Mouse (Mus musculus): ENCODE results near the gene Tex261. TPM values are rescaled to one million over a fixed set of nuclear protein-coding genes. Genes with fewer than 3 reads are reported as not detected.

Gene Tex261
- polyA plus RNA-seq, 1 experiment = 2.7 TPM

- H3K4me1 ChIP-seq (ENCODE audit: control insufficient read depth) = no peaks in the 10 kb centered on the region
- no peaks in the 10 kb centered on the region; the same call in 1 of the 2 replicates for H3K27me3 ChIP-seq (ENCODE audit: control insufficient read depth)
- H3K9me3 ChIP-seq (ENCODE audit: control insufficient read depth, low read length) = peaks cover 4% of the 10 kb centered on the region; the same call in 1 of the 2 replicates
- H3K4me3 ChIP-seq (replicated peaks) = no peak overlapping the region
- no peaks in the 10 kb centered on the region for H3K36me3 ChIP-seq (ENCODE audit: control insufficient read depth)
- no peak for TF ChIP-seq GATA1 (IDR thresholded peaks at IDR 0.05; ENCODE audit: low read length)
- no peak for TF ChIP-seq TAL1 (IDR thresholded peaks at IDR 0.05; ENCODE audit: low read length)
Observed at GRCm38 (mm10) chr6:83744126-83744525, 31.5 kb downstream of the Tex261 start.

DNA sequence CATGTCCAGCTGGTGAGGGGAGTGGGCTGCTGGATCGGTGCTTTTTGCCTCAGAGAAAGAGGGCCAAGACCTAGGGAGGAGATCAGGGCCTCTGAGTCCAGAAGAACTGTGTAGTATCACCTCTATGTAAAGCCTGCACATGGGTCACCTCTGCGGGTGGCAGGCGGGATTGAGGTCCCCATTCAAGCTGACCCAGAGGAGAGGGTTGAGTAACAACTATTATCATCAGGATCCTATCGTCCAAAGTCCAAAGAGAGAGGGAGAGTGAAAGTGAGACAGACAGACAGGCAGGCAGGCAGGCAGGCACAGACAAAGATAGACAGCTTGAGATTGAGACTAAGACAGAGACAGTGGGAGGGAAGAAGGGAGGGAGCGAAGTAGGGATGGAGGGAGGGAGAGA lies 32.4 kb downstream of the Tex261 start:
- no peak for TF ChIP-seq GATA1 (IDR thresholded peaks at IDR 0.05; ENCODE audit: low read length)
- H3K4me3 ChIP-seq (replicated peaks) = no peak overlapping the region
- H3K4me1 ChIP-seq (ENCODE audit: control insufficient read depth) = no peaks in the 10 kb centered on the region
- H3K9me3 ChIP-seq (ENCODE audit: control insufficient read depth, low read length) = peaks cover 4% of the 10 kb centered on the region; the same call in 1 of the 2 replicates
- H3K27me3 ChIP-seq (ENCODE audit: control insufficient read depth) = no peaks in the 10 kb centered on the region; the same call in 1 of the 2 replicates
- no peaks in the 10 kb centered on the region for H3K36me3 ChIP-seq (ENCODE audit: control insufficient read depth)

DNA sequence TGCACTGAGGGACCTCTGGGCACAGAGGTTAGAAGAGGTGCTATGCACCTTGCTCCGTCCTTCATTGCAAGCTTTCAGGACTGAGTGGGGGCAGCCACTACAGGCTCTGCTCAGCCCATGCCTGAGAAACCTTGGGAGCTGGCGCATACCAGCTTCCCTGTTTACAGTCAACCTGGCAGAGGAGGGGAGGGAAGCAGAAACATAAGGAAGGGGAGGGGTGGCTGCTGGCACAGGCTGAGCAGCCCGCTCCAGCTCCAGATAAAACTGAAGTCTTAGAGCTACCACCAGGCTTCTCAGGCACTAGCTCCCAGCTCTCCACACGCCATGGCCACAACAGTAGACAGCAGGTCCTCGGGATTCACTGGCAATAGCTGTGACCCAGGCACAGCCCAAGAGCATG lies 32.9 kb downstream of the Tex261 start, which contains the start of gene Atp6v1b1:
Atp6v1b1 (plus strand) TSS at position 230 of the 400 bp plus-strand sequence.
- Histone ChIP-seq H3K4me3 (replicated peaks) (no peak within 1 kb of the TSS), H3K36me3 (ENCODE audit: control insufficient read depth) (no peaks in the 10 kb centered on the region), H3K27me3 (ENCODE audit: control insufficient read depth) (no peaks in the 10 kb centered on the region; the same call in 1 of the 2 replicates), H3K4me1 (ENCODE audit: control insufficient read depth) (no peaks in the 10 kb centered on the region), H3K9me3 (ENCODE audit: control insufficient read depth, low read length) (peaks cover 4% of the 10 kb centered on the region; the same call in 1 of the 2 replicates)
- no peak for TF ChIP-seq TAL1 (IDR thresholded peaks at IDR 0.05; ENCODE audit: low read length)
- TF ChIP-seq GATA1 (IDR thresholded peaks at IDR 0.05; ENCODE audit: low read length) = no peak

DNA sequence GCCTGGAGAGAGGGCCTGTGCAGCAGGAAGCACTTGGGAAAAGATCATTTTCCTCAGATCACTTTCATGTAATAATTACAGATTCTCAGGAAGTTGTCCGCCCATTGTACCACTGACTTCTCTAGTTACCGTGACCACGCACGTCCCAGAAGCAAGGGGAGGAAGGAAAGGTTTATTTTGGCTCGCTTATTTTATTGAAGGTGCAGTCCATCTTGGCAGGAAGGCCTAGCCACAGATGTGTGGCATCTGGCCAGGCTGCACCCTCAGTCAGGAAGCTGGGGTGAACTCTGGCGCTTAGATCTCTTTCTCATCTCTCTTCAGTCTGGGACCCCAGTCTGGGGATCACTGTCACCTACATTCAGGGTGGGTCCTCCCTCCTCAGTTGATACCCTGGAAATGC lies 37.0 kb downstream of the Tex261 start:
- TF ChIP-seq GATA1 (IDR thresholded peaks at IDR 0.05; ENCODE audit: low read length) (no peak), TAL1 (IDR thresholded peaks at IDR 0.05; ENCODE audit: low read length) (no peak)
- Histone ChIP-seq H3K9me3 (ENCODE audit: control insufficient read depth, low read length) (peaks cover 4% of the 10 kb centered on the region; the same call in 1 of the 2 replicates), H3K4me1 (ENCODE audit: control insufficient read depth) (no peaks in the 10 kb centered on the region), H3K4me3 (replicated peaks) (no peak overlapping the region), H3K27me3 (ENCODE audit: control insufficient read depth) (no peaks in the 10 kb centered on the region; the same call in 1 of the 2 replicates), H3K36me3 (ENCODE audit: control insufficient read depth) (no peaks in the 10 kb centered on the region)

DNA sequence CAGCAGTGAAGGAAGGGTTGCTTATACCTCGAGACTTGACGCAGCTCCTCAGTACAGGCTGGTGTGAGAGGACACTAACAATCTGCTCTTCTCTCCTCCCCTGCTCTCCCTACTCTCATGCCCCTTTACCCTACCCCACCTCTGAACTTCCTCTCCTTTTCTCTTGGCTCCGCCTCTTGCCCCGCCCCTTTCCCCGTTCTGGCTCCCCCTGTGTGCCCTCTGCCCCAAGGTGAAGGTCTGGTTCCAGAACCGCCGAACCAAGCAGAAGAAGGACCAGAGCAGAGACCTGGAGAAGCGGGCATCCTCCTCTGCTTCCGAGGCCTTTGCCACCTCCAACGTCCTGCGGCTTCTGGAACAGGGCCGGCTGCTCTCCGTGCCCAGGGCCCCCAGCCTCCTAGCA lies 38.3 kb downstream of the Tex261 start:
- Histone ChIP-seq H3K4me3 (replicated peaks) (no peak overlapping the region), H3K4me1 (ENCODE audit: control insufficient read depth) (no peaks in the 10 kb centered on the region), H3K36me3 (ENCODE audit: control insufficient read depth) (no peaks in the 10 kb centered on the region), H3K9me3 (ENCODE audit: control insufficient read depth, low read length) (peaks cover 4% of the 10 kb centered on the region; the same call in 1 of the 2 replicates), H3K27me3 (ENCODE audit: control insufficient read depth) (peaks cover 2% of the 10 kb centered on the region; the same call in 1 of the 2 replicates)
- TF ChIP-seq GATA1 (IDR thresholded peaks at IDR 0.05; ENCODE audit: low read length) (no peak), TAL1 (IDR thresholded peaks at IDR 0.05; ENCODE audit: low read length) (no peak)

DNA sequence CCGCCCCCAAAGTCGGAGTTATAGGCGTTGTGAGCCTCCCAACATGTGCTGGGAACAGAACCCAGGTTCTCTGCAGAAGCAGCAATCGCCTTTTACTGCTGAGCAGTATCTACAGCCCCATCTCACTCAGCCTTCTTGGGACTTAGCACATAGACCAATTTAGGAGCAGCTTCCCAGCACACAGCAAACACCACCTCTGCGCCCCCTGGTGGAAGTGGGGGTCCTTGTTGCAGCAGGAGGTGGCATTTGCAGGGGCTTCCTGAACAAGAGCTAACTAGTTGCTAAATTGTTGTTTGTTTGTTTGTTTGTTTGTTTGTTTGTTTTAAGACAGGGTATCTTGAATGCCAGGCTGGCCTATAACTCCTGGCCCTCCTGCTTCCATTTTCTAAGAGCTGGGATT lies 44.5 kb downstream of the Tex261 start:
- no peaks in the 10 kb centered on the region for H3K4me1 ChIP-seq (ENCODE audit: control insufficient read depth)
- no peaks in the 10 kb centered on the region; the same call in 1 of the 2 replicates for H3K9me3 ChIP-seq (ENCODE audit: control insufficient read depth, low read length)
- TF ChIP-seq GATA1 (IDR thresholded peaks at IDR 0.05; ENCODE audit: low read length) (no peak), TAL1 (IDR thresholded peaks at IDR 0.05; ENCODE audit: low read length) (no peak)
- H3K36me3 ChIP-seq (ENCODE audit: control insufficient read depth) = no peaks in the 10 kb centered on the region
- peaks cover 5% of the 10 kb centered on the region for H3K27me3 ChIP-seq (ENCODE audit: control insufficient read depth)
- H3K4me3 ChIP-seq (replicated peaks) = no peak overlapping the region

DNA sequence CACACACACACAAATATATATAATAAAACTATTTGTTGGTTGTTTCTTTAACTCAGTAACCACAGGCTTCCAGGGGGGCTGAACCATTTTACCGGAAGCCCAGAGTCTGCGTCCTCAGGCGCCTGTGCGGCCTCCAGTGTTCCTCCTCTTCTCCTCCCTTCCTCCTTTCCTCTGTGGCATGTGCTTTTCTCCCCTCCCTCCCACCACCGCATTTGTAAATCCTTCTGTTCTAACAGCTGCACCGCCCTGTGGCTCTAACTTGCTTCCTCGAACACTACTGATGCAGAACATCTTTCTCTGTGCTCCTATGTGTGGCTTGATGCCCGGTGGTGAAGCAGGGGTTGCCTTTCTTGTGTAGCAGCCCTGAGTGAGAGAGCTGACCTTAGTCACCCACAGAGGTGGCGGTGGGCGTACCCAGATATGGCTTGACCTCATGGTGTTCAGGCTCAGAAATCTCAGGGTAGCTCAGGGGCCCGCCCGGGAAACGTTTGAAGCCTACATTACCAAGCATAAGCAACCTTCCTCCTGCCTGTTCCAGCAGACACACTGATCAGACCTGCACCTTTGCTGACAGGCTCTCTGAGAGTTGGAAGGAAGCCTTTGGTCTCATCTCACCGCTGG lies 46.2 kb downstream of the Tex261 start:
- TF ChIP-seq GATA1 (IDR thresholded peaks at IDR 0.05; ENCODE audit: low read length) = no peak
- no peak for TF ChIP-seq TAL1 (IDR thresholded peaks at IDR 0.05; ENCODE audit: low read length)
- H3K27me3 ChIP-seq (ENCODE audit: control insufficient read depth) = peaks cover 5% of the 10 kb centered on the region
- no peaks in the 10 kb centered on the region; the same call in 1 of the 2 replicates for H3K9me3 ChIP-seq (ENCODE audit: control insufficient read depth, low read length)
- H3K4me3 ChIP-seq (replicated peaks) = no peak overlapping the region
- H3K4me1 ChIP-seq (ENCODE audit: control insufficient read depth) = no peaks in the 10 kb centered on the region
- H3K36me3 ChIP-seq (ENCODE audit: control insufficient read depth) = no peaks in the 10 kb centered on the region

DNA sequence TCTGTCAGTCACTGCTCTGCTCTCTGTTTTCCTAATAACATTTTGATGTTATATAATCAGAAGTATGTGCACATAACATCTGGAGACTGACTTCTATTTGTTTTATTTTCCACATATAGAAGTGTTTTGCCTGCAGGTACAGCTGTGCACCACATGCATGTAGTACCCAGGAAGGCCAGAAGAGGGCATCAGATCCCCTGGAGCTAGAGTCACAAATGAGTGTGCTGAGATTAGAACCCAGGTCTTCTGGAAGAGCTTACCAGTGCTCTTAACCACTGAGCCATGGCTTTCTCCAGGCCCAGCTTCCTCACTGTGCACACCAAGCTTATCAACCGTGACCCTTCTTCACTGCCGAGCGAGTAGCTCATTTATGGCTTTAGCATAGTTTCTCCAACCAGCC lies 47.1 kb downstream of the Tex261 start:
- TF ChIP-seq GATA1 (IDR thresholded peaks at IDR 0.05; ENCODE audit: low read length) (no peak), TAL1 (IDR thresholded peaks at IDR 0.05; ENCODE audit: low read length) (no peak)
- Histone ChIP-seq H3K9me3 (ENCODE audit: control insufficient read depth, low read length) (no peaks in the 10 kb centered on the region; the same call in 1 of the 2 replicates), H3K36me3 (ENCODE audit: control insufficient read depth) (no peaks in the 10 kb centered on the region), H3K4me3 (replicated peaks) (no peak overlapping the region), H3K4me1 (ENCODE audit: control insufficient read depth) (no peaks in the 10 kb centered on the region), H3K27me3 (ENCODE audit: control insufficient read depth) (peaks cover 7% of the 10 kb centered on the region)

- Histone ChIP-seq H3K4me3 (replicated peaks) (no peak overlapping the region), H3K27me3 (ENCODE audit: control insufficient read depth) (peaks cover 14% of the 10 kb centered on the region), H3K4me1 (ENCODE audit: control insufficient read depth) (no peaks in the 10 kb centered on the region), H3K9me3 (ENCODE audit: control insufficient read depth, low read length) (no peaks in the 10 kb centered on the region; the same call in 1 of the 2 replicates), H3K36me3 (ENCODE audit: control insufficient read depth) (no peaks in the 10 kb centered on the region)
- TF ChIP-seq GATA1 (IDR thresholded peaks at IDR 0.05; ENCODE audit: low read length) = no peak
- no peak for TF ChIP-seq TAL1 (IDR thresholded peaks at IDR 0.05; ENCODE audit: low read length)
Observed at GRCm38 (mm10) chr6:83727178-83727577, 48.4 kb downstream of the Tex261 start.
